Mouse (Mus musculus): ENCODE data around the gene Gm47791. TPM values are rescaled to one million over a fixed set of nuclear protein-coding genes. Genes with fewer than 3 reads are reported as not detected.

The Gm47791 gene
- polyA plus RNA-seq, 1 experiment, result not detected

- no peak for DNase-seq (ENCODE audit: extremely low spot score in 1 of 2, low spot score in 1 of 2)
Observed at GRCm38 (mm10) chr1:82725026-82725874, 45.8 kb downstream of the Gm47791 start.

- DNase-seq (ENCODE audit: extremely low spot score in 1 of 2, low spot score in 1 of 2), result peak; percentile 89 to 97
Observed at GRCm38 (mm10) chr1:82724339-82725025, 46.6 kb downstream of the Gm47791 start, which contains the start of gene Mff. Gene Mff (plus strand): TSS chr1:82724890.

Other genes with a start within 250 kb of the Gm47791 start
- gene Col4a4, start 184.4 kb downstream of the Gm47791 start, polyA plus RNA-seq (2012; rRNA removed), result 0.27 and 0.34 TPM in 2 replicates
- 0.21 and 0.28 TPM in 2 replicates for gene Col4a3, start 184.3 kb downstream of the Gm47791 start, polyA plus RNA-seq (2012; rRNA removed)
- 309 and 333 TPM in 2 replicates for gene Mff, start 46.4 kb downstream of the Gm47791 start, polyA plus RNA-seq (2012; rRNA removed)
- not detected in 2 replicates for gene Tm4sf20, start 2.8 kb downstream of the Gm47791 start, polyA plus RNA-seq (2012; rRNA removed)
- 36.0 and 36.3 TPM in 2 replicates for gene Agfg1, start 68.2 kb upstream of the Gm47791 start, polyA plus RNA-seq (2012; rRNA removed)
- 1.5 and 2.2 TPM in 2 replicates for gene A030005L19Rik, start 142.1 kb upstream of the Gm47791 start, polyA plus RNA-seq (2012; rRNA removed)
- gene A030014E15Rik, start 153.7 kb upstream of the Gm47791 start, polyA plus RNA-seq (2012; rRNA removed), result 0.15 and 0.20 TPM in 2 replicates
- gene Gm6217, start 160.2 kb upstream of the Gm47791 start, polyA plus RNA-seq (2012; rRNA removed), result not detected in 2 replicates
- not detected in 2 replicates for gene A030003K21Rik, start 172.1 kb upstream of the Gm47791 start, polyA plus RNA-seq (2012; rRNA removed)
- not detected in 2 replicates for gene Gm7544, start 184.8 kb upstream of the Gm47791 start, polyA plus RNA-seq (2012; rRNA removed)
- not detected in 2 replicates for gene Gm47955, start 189.0 kb upstream of the Gm47791 start, polyA plus RNA-seq (2012; rRNA removed)
- gene Gm47959, start 229.3 kb upstream of the Gm47791 start, polyA plus RNA-seq (2012; rRNA removed), result not detected in 2 replicates

All from frontal cortex, adult 2 months (tissue).